Mouse (Mus musculus): Measurements from ENCODE around the gene Kif6. TPM values are rescaled to one million over a fixed set of nuclear protein-coding genes. Genes with fewer than 3 reads are reported as not detected.

Gene Kif6
- polyA plus RNA-seq, 1 experiment from 2014 or later: 4.8 TPM

- Histone ChIP-seq H3K9me3 (ENCODE audit: low read depth, low read length) (no peaks in the 10 kb centered on the region), H3K9ac (no peak overlapping the region), H3K27me3 (ENCODE audit: insufficient read depth, low read length) (no peaks in the 10 kb centered on the region), H3K4me3 (ENCODE audit: low read depth, low read length) (no peak overlapping the region), H3K4me2 (no peak overlapping the region), H3K27ac (ENCODE audit: low read depth) (no peak overlapping the region), H3K4me1 (ENCODE audit: insufficient read depth) (no peaks in the 10 kb centered on the region), H3K36me3 (ENCODE audit: insufficient read depth) (no peaks in the 10 kb centered on the region)
- WGBS: 84% methylated on average over 5 of the region's 5 CpGs
- DNase-seq (no peak), ATAC-seq (ENCODE audit: insufficient read depth) (no peak)
- no peak for TF ChIP-seq CTCF (IDR thresholded peaks at IDR 0.05; ENCODE audit: low read depth)
Observed at GRCm38 (mm10) chr17:49785851-49786250, 170.9 kb downstream of the Kif6 start.

- no peak for TF ChIP-seq CTCF (IDR thresholded peaks at IDR 0.05; ENCODE audit: low read depth)
- DNase-seq: no peak
- ATAC-seq (ENCODE audit: insufficient read depth): no peak
Observed at GRCm38 (mm10) chr17:49787351-49787750, 172.4 kb downstream of the Kif6 start.

GRCm38 (mm10) chr17:49788187-49788974, 173.4 kb downstream of the Kif6 start:
- WGBS: 57% methylated on average over 7 of the region's 7 CpGs

More at GRCm38 (mm10) chr17:49787351-49787750, 172.4 kb downstream of the Kif6 start:
- no peak overlapping the region for H3K4me3 ChIP-seq (ENCODE audit: low read depth, low read length)
- no peaks in the 10 kb centered on the region for H3K9me3 ChIP-seq (ENCODE audit: low read depth, low read length)
- no peak overlapping the region for H3K9ac ChIP-seq
- no peaks in the 10 kb centered on the region for H3K27me3 ChIP-seq (ENCODE audit: insufficient read depth, low read length)
- no peak overlapping the region for H3K4me2 ChIP-seq
- 63% methylated on average over 9 of the region's 9 CpGs for WGBS
- no peaks in the 10 kb centered on the region for H3K36me3 ChIP-seq (ENCODE audit: insufficient read depth)
- H3K4me1 ChIP-seq (ENCODE audit: insufficient read depth): no peaks in the 10 kb centered on the region
- H3K27ac ChIP-seq (ENCODE audit: low read depth): no peak overlapping the region

GRCm38 (mm10) chr17:49791546-49791945, 176.6 kb downstream of the Kif6 start:
- Histone ChIP-seq H3K27me3 (ENCODE audit: insufficient read depth, low read length) (no peaks in the 10 kb centered on the region), H3K4me3 (ENCODE audit: low read depth, low read length) (no peak overlapping the region), H3K36me3 (ENCODE audit: insufficient read depth) (no peaks in the 10 kb centered on the region), H3K9me3 (ENCODE audit: low read depth, low read length) (no peaks in the 10 kb centered on the region), H3K27ac (ENCODE audit: low read depth) (no peak overlapping the region), H3K9ac (no peak overlapping the region), H3K4me2 (no peak overlapping the region), H3K4me1 (ENCODE audit: insufficient read depth) (no peaks in the 10 kb centered on the region)
- DNase-seq: no peak
- 95% methylated on average over 5 of the region's 5 CpGs for WGBS
- TF ChIP-seq CTCF (IDR thresholded peaks at IDR 0.05; ENCODE audit: low read depth): no peak
- no peak for ATAC-seq (ENCODE audit: insufficient read depth)

More at GRCm38 (mm10) chr17:49788187-49788974, 173.4 kb downstream of the Kif6 start:
- Histone ChIP-seq H3K4me1 (ENCODE audit: insufficient read depth) (no peaks in the 10 kb centered on the region), H3K27ac (ENCODE audit: low read depth) (no peak overlapping the region), H3K9me3 (ENCODE audit: low read depth, low read length) (no peaks in the 10 kb centered on the region), H3K4me2 (no peak overlapping the region), H3K27me3 (ENCODE audit: insufficient read depth, low read length) (no peaks in the 10 kb centered on the region), H3K36me3 (ENCODE audit: insufficient read depth) (no peaks in the 10 kb centered on the region), H3K9ac (no peak overlapping the region), H3K4me3 (ENCODE audit: low read depth, low read length) (no peak overlapping the region)
- no peak for TF ChIP-seq CTCF (IDR thresholded peaks at IDR 0.05; ENCODE audit: low read depth)
- ATAC-seq (ENCODE audit: insufficient read depth) (no peak), DNase-seq (no peak)

GRCm38 (mm10) chr17:49792217-49792743, 177.3 kb downstream of the Kif6 start:
- Histone ChIP-seq H3K27ac (ENCODE audit: low read depth) (no peak overlapping the region), H3K4me2 (no peak overlapping the region), H3K4me3 (ENCODE audit: low read depth, low read length) (no peak overlapping the region), H3K9ac (no peak overlapping the region), H3K27me3 (ENCODE audit: insufficient read depth, low read length) (no peaks in the 10 kb centered on the region), H3K9me3 (ENCODE audit: low read depth, low read length) (no peaks in the 10 kb centered on the region), H3K36me3 (ENCODE audit: insufficient read depth) (no peaks in the 10 kb centered on the region), H3K4me1 (ENCODE audit: insufficient read depth) (no peaks in the 10 kb centered on the region)
- ATAC-seq (ENCODE audit: insufficient read depth) (no peak), DNase-seq (no peak)
- 80% methylated on average over 10 of the region's 10 CpGs for WGBS
- TF ChIP-seq CTCF (IDR thresholded peaks at IDR 0.05; ENCODE audit: low read depth): no peak

- Histone ChIP-seq H3K4me3 (ENCODE audit: low read depth, low read length) (no peak overlapping the region), H3K4me1 (ENCODE audit: insufficient read depth) (no peaks in the 10 kb centered on the region), H3K4me2 (no peak overlapping the region), H3K36me3 (ENCODE audit: insufficient read depth) (no peaks in the 10 kb centered on the region), H3K9me3 (ENCODE audit: low read depth, low read length) (no peaks in the 10 kb centered on the region), H3K9ac (no peak overlapping the region), H3K27me3 (ENCODE audit: insufficient read depth, low read length) (no peaks in the 10 kb centered on the region), H3K27ac (ENCODE audit: low read depth) (no peak overlapping the region)
- WGBS: 81% methylated on average over 1 of the region's 1 CpGs
- no peak for TF ChIP-seq CTCF (IDR thresholded peaks at IDR 0.05; ENCODE audit: low read depth)
- no peak for DNase-seq
- no peak for ATAC-seq (ENCODE audit: insufficient read depth)
Observed at GRCm38 (mm10) chr17:49792946-49793345, 178.0 kb downstream of the Kif6 start.

GRCm38 (mm10) chr17:49793965-49794364, 179.0 kb downstream of the Kif6 start:
- no peaks in the 10 kb centered on the region for H3K36me3 ChIP-seq (ENCODE audit: insufficient read depth)
- no peak for DNase-seq
- no peak for ATAC-seq (ENCODE audit: insufficient read depth)
- no peaks in the 10 kb centered on the region for H3K27me3 ChIP-seq (ENCODE audit: insufficient read depth, low read length)
- 94% methylated on average over 3 of the region's 3 CpGs for WGBS
- no peaks in the 10 kb centered on the region for H3K9me3 ChIP-seq (ENCODE audit: low read depth, low read length)
- no peak for TF ChIP-seq CTCF (IDR thresholded peaks at IDR 0.05; ENCODE audit: low read depth)
- H3K4me2 ChIP-seq: no peak overlapping the region
- no peak overlapping the region for H3K9ac ChIP-seq
- no peak overlapping the region for H3K27ac ChIP-seq (ENCODE audit: low read depth)
- no peak overlapping the region for H3K4me3 ChIP-seq (ENCODE audit: low read depth, low read length)
- H3K4me1 ChIP-seq (ENCODE audit: insufficient read depth): no peaks in the 10 kb centered on the region

Data from lung, embryonic 14.5 days (tissue).